Mouse (Mus musculus): ENCODE measurements at regions not wholly inside any gene's neighbourhood (a gene's known extent, or its start where the extent isn't known, plus 50 kb on each side); places are given as distances from the start of the nearest gene placed in this dataset.
A peak's percentile ranks its signal among the peaks of the same experiment; 100 is the strongest.
"Not testable (repeated sequence)": the region's sequence is repeated elsewhere in the genome, so short reads cannot be mapped to it uniquely, and the experiment has no call there.

- DNase-seq (ENCODE audit: low spot score in 2 of 2): no peak
These were observed 148.9 kb upstream of the Ttc29 start for GRCm38 (mm10) chr8:78064161-78064560.

GRCm38 (mm10) chr8:78065890-78066493 lies 147.1 kb upstream of the Ttc29 start:
- no peak for DNase-seq (ENCODE audit: low spot score in 2 of 2)

- DNase-seq (ENCODE audit: low spot score in 2 of 2): no peak
These were observed 144.8 kb upstream of the Ttc29 start for GRCm38 (mm10) chr8:78068087-78068910.

- no peak for DNase-seq (ENCODE audit: low spot score in 2 of 2)
These were observed 139.3 kb upstream of the Ttc29 start for GRCm38 (mm10) chr8:78073821-78074220.

DNA sequence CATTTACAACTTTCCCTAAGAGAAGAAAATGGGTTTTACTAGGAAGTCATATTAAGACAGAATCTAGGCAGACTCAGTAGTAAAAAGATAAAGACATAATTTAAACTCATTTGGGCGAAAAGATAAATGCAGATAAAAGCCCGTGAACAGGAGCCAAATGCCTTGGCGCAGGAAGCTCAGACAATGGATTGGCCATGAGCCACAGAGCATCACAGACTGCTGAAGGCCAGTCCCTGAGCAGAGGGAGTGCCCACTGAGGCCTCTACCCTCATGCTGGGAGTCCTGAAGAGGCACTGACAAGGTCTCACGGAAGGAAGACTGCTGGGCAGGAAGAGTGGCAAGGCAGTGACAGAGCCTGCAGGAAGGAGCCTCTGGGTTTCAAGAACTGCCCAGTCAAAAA lies 136.0 kb upstream of the Ttc29 start:
- DNase-seq (ENCODE audit: low spot score in 2 of 2): peak in 1 of 2 experiments; percentile 14

DNA sequence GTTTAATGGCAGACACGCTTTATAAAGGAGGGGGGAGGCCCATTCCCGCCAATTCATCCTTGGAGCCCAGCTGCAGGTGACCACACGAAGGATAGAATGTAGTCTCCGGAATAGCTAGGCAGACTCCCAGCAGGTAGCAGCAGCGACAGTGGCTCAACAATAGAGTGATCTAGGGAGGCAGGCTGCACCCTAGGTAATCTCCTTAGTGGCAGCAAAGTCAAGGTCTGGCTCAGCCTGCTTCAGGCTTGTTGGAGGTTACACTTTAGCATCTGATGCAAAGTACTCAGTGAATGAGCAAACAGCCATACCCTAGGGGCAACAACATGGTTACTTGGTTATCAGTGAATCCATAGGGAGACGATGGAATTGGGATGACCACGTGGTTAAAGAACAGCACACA lies 131.7 kb upstream of the Ttc29 start:
- DNase-seq (ENCODE audit: low spot score in 2 of 2): not testable (repeated sequence)

GRCm38 (mm10) chr8:78083012-78083411 lies 130.1 kb upstream of the Ttc29 start:
- DNase-seq (ENCODE audit: low spot score in 2 of 2): no peak

DNA sequence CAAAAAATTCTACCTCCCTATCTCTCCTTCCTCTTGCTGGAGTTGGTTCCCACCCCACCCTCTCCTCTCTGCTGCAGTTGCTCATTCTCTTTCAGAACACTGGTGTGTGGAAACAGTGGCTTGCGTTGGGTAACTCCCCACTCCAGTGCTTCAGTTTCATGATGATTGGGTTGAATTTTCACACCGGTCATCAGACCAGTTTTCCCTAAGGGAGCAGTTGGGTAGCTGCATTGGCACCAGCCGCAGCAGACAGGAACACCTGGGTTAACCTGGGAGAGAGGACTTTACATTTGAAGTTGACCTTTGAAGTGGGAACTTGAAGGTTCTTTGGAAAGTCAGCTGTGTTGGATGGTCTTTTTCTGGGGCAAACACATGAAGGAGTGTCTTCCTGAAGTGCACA lies 126.7 kb upstream of the Ttc29 start:
- no peak for DNase-seq (ENCODE audit: low spot score in 2 of 2)

GRCm38 (mm10) chr8:78090382-78091122 lies 122.5 kb upstream of the Ttc29 start:
- DNase-seq (ENCODE audit: low spot score in 2 of 2): no peak

GRCm38 (mm10) chr8:78096383-78096782 lies 116.7 kb upstream of the Ttc29 start:
- DNase-seq (ENCODE audit: low spot score in 2 of 2): no peak

DNA sequence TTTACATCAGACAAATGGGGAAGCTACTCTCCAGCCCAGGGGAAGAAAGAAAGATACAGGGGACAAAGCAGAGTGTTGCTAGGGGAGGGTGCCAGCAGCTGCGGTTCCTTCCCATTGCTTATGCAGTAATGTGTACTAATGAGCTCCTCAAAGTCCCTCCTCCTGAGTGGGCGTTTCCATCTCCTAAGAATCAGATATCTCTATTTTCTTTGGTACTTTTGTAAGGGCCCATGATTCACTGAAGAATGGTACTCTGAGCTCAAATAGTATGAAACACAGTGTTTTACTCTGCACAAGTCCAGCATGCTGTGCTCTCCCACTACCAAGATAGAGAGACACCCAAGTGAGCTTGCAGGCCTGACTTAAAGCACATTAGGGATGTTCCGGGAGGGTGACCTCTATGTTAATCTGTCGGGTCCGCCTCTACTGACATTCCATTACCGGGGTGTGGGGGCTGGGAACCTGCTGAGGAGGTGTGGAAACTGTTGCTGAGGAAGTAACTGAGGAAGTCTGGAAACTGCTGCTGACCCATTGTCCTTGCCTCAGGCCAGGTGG lies 114.8 kb upstream of the Ttc29 start:
- no peak for DNase-seq (ENCODE audit: low spot score in 2 of 2)

DNA sequence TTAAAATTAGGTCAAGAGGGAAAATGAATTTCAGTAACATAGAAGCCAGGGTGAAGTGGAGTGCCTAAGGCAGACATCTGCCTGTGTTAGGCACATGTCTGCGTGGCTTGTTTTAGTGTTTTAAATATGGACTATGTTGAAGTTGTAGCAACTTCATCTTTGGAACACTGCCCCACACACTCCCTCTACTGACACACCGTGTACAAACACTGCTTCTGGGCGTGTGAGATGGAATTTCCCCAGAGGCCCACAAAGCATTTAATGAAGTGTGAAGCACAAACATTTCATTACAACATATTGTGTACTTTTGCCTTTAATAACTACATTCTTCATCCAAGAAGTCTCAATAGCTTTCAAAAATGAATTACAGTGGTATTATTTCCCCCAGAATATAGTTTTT lies 114.0 kb upstream of the Ttc29 start:
- DNase-seq (ENCODE audit: low spot score in 2 of 2): no peak

GRCm38 (mm10) chr8:78107339-78107738 lies 105.8 kb upstream of the Ttc29 start:
- DNase-seq (ENCODE audit: low spot score in 2 of 2): no peak

GRCm38 (mm10) chr8:78110003-78110649 lies 103.0 kb upstream of the Ttc29 start:
- no peak for DNase-seq (ENCODE audit: low spot score in 2 of 2)

GRCm38 (mm10) chr8:78113105-78113504 lies 100.0 kb upstream of the Ttc29 start:
- DNase-seq (ENCODE audit: low spot score in 2 of 2): no peak

- no peak for DNase-seq (ENCODE audit: low spot score in 2 of 2)
These were observed 98.6 kb upstream of the Ttc29 start for GRCm38 (mm10) chr8:78114512-78114911.

DNA sequence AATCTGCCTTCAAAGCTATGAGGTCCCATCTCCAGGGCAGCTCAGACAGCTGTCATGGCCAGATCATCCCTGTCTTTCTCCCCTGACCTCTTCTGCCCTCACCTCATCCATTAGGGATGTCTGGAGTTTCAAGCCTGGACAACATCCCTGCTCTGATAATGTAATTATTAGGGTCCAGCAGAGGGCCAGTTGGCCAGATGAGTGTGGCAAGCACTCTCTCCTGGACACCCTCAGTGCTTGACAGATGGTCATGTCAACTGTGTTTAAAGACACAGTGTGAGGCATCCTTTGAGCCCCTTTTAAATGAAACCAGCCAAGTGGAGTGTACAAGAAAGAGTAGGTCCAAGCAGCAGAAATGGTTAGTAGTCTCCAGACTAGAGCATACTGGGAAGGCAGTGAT lies 95.9 kb upstream of the Ttc29 start:
- DNase-seq (ENCODE audit: low spot score in 2 of 2): no peak

- no peak for DNase-seq (ENCODE audit: low spot score in 2 of 2)
These were observed 94.6 kb upstream of the Ttc29 start for GRCm38 (mm10) chr8:78118493-78118892.

- no peak for DNase-seq (ENCODE audit: low spot score in 2 of 2)
These were observed 93.4 kb upstream of the Ttc29 start for GRCm38 (mm10) chr8:78119682-78120081.

DNA sequence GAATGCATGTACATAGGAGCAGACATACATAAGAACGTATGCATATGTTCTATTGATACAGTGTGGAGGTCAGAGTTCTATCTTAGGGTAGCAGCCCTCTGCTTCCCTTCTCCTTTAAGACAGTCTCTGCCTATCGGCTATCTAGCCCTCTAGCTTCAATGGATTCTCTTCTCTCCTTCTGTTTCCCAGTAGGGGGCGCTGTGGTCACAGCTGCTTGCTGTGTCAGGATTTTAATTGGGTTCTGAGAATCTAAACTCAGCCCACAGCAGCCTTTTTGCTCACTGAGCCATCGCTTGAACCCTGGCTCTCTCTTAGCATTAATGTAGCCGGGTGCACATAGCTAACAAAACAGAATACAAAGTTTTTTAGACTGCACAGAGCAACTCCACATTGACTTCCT lies 88.8 kb upstream of the Ttc29 start:
- no peak for DNase-seq (ENCODE audit: low spot score in 2 of 2)

GRCm38 (mm10) chr8:78127852-78128251 lies 85.2 kb upstream of the Ttc29 start:
- no peak for DNase-seq (ENCODE audit: low spot score in 2 of 2)
